Mouse (Mus musculus) ES-CJ7 (cell line): ENCODE measurements around the gene Chrm3.

Experiments
- DNase-seq: peaks from one replicate; pipeline ENCODE4 v3.0.0; 2011; ENCODE audit warnings: low read depth, low spot score

The Chrm3 gene

DNA sequence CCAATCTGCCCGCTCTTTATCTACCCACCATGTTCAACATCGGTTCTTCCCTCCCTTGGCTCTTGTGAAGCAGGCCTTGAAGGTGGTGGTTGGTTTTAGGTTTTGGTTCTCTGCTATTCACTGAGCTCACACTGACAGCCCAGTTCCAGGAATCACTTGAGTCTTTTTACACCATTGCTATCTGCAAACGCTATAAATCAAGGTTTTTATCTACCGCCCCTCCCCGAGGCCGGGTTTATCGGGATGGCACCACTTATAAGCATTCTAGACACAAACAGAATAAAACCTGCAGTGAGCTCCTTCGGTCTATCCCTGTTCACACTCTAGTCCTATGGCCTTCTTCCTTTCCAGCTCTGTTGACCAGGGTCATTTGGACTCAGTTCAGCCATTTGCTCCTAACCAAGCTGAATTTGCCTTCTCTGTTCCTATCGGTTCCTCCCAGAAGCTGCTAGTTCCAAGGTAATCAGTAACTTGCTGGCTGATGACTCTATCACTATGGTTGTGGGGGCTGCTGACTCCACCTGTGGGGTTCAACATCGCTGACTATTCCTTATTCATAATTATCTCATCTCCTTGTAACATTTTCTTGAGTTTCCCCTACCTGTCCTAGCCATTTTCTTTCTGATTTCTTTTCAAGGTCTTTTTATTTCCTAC lies 291.6 kb downstream of the Chrm3 start:
- no peak for DNase-seq

DNA sequence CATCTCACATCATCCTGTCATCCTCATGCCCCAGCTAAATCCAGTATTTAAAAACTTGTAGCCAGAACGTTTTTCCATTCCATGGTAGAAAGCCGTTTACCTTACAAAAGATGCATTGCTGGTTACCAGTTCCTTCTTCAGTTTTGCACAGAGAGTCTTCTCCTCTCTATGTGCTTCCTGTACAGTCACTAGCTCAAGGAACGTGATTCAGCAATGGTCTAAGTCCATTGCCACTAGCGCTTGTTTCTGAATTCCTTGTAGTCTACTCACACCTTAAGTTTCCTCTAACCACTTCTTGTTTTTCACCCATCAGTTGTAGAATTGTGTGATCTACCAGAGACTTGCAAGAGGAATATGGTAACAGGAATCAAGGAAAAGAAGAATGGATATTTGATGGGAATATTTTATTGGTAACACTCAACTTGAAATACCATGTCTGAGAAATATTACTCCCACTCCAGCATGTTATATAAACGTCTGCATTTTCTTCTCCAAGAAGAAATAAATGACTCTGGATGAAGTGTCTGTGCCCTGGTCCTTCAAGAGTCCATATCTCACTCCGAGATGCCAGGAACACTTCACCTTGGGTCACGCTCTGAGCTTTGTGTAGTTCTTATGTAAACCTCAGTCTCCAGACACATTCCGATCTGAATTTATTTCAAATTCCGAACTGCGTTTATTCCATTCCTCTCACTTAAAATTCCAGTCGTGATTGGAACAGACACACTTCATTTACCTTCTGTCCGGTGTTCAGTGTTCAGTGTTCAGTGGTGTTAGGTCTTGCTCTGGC lies 293.6 kb downstream of the Chrm3 start:
- no peak for DNase-seq

DNA sequence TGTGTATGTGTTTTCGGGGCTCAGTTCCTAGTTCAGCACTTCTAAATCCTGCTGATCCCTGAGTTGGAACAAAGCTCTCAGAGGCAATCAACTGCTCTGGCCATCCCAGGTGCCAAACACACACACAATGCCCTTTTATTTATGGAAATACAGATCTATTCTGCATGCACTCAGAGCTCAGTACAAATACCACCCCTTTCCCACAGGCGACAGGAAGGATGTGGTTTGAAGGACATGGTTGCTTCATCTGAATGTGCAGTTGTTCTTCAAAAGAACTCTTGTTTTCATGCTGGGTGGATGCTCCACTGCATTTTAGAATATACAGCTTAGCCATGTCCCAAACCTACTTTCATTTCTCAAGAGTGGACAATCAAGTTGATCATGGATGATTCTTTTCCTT lies 294.9 kb downstream of the Chrm3 start:
- no peak for DNase-seq

DNA sequence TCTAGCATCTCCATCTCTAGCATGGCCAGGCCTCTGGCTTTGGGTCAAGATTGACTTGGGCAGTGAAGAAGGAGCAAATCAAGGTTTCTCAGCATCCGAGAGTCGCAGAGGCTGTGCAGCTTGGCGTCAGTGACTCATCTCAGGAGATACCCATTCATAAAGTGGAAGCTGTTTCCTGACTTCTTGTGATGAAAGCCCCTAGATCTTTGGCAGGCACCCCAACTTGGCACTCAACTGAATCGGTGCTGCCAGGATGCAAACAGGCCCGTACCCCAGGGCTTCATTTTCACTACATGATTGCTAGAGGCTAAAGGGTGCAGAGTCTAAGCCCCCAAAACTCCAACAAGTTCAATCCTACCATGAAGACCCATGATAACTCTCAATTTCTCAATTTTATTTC lies 298.0 kb downstream of the Chrm3 start:
- DNase-seq: no peak

DNA sequence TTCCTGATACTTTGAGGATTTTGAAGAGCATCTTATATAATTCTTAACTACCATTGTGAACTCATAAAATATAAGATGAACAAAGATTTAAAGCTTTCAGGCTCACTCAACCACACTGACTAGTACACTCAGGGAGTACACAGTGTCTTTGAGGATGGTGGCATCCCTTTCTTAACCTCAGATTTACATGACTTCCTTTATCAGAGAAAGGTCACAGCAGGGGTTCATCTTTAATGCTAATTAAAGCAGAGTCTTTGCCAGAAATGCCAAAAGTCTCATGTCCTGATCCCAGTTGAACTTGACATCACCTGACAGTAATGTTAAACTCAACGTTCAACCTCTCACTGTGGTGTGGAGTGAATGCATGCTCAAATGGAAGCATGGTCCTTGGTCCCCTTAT lies 301.7 kb downstream of the Chrm3 start:
- peak; percentile 32 for DNase-seq

DNA sequence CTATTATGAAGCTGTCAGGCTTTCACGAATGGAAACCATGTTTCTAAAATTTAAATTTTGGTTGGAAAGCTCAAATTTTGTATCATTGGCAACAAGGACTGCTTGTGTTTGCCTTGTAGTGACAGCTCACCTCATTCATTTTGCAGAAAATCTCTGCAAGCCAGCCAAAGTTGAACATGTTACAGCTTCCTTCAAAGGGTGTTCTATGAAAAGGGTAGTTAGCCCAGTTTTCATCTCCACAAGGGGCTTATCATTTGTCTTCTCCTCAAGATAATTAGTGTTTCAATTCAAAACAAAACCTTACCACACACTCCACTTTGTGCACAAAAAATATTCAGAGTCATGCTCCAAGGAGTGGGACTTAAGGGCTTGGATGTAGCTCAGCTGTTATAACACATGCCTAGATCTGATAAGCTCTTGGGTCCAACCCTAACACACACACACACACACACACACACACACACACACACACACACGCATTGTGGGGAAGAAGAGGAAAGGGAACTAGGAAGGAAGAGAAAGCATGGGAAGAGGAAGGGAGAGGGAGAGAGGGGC lies 302.9 kb downstream of the Chrm3 start:
- no peak for DNase-seq

DNA sequence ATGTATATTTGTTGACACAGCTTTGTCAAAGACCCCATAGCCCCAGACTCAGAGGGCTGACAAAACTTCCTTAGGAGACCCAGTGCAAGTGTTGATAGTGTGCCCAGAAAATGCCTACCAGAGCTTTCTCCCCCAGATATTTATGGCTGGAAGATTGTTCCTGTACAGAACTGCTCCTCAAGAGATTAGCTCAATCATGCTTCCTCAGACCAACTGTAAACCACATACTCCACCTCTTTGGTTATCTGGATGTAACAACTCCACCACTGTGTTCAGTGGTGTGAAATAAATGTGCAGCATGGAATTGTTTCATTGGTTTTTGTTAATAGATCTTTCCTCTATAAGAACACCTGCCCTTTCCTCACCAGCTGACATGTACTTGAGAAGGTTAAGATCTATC lies 306.6 kb downstream of the Chrm3 start:
- no peak for DNase-seq

DNA sequence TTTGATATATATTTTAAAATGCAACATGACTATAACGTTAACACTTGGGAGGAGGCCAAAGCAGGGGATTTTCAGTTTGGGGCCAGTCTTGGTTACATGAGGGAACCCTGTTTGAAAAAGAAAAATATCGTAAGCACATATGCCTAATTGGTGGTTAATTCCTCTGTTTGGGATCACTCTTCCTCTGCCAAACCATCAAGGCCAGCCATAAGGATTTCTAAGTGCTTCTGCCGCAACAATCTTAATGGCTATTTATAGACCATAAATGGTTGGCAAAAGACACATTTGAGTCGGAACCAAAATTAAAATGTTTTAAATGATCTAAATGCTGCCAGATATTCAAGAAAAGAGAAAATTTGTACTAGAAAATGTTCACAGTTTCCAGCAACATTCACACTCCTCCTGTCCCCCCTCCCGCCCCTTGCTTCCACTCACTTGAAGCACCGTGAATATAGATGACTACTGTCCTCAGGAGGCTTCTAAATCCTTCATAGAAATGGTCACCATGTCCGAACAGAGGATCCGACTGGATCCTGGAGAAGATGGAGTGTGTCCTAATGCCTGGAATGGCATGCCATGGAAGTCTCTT lies 307.3 kb downstream of the Chrm3 start:
- no peak for DNase-seq

DNA sequence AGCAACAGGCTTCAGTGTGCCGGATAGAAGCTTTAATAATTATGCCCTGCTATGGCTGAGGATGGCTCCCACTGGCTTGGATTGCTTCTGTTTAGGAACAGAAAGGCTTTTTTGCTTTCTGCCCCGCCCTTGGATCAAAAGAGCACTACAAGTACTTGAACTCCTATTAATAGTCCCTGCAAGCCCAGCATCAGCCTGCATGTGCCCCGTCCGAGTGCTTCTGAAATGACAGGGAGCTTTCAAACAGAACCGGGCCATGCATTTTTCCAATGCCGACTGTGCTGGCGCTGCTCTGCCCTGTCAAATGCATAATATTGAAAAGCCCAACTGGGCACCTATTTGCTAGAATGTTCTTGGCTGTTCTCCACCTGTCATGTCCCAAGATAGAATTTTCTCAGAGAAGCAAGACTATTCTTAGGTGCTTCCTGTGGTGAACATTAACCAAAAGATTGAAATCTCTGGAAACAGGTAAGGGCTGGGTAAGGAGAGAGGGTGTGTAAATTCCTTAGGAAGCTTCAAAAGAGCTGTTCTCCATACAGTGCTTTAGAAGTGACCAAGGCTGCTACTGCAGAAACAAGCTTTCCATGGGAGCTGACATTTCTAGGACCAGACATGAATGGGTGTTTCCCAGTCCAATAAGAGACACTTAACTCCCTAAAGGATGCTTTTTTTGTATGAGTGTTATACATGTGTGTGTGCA lies 314.8 kb downstream of the Chrm3 start:
- no peak for DNase-seq

DNA sequence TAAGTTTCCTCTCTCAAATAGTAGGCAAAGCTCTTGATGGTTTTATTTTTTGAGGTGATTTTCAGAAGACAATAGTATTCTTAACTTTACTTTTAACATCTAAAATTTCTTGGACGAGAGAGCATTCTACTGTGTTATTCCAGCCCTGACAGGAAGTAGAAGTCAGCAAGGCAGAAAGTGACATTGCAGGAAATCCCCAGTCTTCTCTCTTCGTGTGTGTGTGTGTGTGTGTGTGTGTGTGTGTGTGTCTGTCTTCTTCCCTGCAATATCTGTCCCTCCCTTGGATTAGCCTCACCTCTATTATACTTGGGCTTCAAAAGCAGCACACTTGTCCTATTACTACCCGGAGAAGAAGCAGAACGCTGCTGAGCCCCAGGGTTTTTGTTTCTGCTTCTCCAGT lies 316.6 kb downstream of the Chrm3 start:
- DNase-seq: no peak

DNA sequence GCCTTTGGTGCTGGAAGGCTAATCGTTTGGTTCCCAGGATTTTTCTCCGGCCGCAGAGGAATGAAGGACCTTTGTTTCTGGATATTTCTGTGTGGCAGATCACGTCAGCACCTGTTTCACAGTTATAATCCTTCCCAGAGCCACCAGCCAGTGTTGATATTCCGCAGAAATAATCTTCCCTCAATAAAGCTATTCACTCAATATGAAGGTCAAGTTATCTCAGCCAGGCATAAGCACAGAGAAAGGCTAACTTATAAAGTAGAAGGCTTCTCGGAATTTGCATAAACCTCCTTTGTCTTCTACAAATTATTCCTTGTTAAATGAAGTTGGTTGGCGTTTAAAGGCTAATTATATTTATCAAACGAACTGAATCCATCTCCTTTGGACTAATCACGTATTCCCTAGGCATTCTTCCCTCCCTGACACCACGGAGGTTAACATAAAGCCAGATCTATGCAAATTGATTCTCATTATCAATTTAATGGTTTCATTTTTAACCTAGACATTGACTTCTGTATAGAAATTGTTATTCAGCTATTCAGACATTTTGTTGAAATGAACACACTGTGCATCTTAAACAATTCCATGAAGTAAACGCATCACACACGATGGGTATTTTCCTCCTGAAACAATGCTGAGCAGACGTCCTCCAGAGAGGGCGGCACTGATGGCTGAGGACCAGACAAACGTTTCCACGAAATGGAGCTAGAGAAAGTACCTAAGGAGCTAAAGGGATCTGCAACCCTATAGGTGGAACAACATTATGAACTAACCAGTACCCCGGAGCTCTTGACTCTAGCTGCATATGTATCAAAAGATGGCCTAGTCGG lies 326.9 kb downstream of the Chrm3 start:
- no peak for DNase-seq

DNA sequence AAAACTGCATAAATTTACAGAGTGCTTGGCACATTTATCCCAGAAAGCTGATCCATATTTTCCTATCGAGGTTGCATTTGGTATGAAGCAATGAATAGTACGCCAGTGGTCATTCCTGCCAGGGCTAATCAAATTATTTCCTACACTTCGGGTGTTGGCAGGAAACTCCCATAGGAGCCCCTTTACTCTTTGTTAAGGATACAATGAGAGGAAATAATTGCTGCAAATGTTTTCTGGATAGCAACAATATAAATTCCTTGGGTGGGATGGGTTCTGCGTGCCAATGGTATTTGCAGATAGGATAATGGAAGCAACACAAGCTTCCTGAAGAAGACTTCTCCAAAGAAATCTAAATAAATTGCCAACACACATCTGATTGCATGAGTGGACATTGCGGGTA lies 329.1 kb downstream of the Chrm3 start:
- DNase-seq: no peak

DNA sequence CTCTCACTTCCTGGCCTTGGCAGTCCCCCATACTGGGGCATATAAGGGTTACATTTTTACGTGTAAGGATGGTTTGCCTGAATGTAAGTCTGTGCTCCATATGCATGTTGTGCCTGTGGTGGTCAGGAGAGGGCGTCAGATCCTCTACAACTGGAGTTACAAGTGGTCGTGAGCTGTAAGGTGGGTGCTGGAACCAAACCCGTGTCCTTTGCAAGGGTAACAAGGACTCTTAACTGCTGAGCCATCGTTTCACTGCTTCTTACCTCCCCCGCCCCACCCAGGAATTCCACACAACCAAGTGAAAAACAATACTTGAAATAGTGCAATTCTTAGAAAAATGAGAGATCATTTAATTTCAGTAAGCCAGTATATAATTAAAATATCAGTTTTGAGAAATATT lies 330.7 kb downstream of the Chrm3 start:
- DNase-seq: peak; percentile 55

DNA sequence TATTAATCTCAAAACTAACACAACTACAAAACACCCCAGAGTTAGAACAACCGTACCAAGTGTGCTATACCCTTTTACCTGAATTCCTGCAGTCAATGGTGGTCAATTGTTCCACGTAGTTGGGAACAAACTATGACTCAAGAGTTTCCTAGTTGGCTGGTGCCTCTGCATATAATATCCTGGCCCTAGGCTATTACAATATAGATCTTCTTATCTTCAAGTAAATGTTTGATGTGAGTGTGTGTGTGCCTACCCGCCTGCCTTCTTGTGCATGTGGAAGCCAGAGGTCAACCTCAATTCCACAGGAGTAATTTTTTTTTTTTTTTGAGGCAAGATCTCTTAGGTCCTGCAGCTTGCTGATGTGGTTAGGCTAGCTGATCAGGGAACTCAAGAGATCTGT lies 335.5 kb downstream of the Chrm3 start:
- no peak for DNase-seq

DNA sequence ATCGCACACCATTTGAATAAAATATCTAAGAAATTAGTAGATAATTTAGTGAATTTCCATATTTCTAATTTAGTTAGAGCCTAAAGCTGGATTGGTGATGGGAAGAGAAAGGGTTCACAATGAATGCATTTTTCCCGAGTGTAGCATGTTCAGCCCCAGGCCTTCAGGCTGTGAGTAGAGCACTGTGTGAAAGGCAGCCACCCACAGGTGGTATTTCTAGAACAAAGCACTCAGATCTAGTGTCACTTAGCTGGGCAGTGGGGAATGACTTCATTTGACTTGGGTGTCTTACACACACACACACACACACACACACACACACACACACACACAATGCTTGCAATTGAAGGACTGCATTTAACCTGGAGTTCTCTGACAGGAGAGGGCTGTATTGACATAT lies 337.5 kb downstream of the Chrm3 start:
- DNase-seq: no peak

DNA sequence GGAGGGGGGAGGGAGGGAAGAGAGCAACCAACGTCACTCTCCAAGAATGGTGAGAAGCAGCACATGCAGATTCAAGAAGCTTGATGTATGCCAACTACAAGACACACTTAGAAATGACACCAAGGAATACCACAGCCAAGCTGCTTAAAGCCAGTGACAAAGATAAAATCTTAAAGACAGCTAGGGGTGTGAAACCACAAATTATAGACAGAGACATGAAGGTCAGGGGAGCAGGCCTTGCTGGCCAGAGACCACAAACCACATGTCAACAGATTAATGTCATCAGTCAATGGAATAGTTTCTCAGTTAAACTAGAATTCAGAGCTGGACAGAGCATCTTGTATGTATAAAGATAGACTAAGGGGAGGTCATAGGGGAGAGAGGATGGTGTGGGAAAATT lies 341.4 kb downstream of the Chrm3 start:
- no peak for DNase-seq

DNA sequence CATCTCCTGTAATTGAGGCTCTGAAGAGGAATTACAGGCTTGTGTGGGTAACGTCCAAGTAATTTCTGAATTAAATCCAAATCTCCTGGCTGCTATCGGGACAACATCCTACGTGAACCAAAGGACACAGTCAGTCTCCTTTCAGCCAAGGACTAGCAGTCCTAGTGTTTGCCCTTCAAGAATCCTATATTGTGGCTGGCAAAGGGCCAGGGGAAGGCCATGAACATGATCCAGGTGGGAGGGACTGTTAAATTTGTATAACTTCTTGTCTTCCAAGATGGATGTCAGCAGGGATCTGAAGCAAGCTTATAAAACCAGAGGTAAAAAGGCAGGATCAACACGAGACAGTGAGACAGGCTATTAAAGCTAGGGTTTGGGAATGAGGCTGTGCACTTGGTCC lies 357.7 kb downstream of the Chrm3 start:
- DNase-seq: no peak

DNA sequence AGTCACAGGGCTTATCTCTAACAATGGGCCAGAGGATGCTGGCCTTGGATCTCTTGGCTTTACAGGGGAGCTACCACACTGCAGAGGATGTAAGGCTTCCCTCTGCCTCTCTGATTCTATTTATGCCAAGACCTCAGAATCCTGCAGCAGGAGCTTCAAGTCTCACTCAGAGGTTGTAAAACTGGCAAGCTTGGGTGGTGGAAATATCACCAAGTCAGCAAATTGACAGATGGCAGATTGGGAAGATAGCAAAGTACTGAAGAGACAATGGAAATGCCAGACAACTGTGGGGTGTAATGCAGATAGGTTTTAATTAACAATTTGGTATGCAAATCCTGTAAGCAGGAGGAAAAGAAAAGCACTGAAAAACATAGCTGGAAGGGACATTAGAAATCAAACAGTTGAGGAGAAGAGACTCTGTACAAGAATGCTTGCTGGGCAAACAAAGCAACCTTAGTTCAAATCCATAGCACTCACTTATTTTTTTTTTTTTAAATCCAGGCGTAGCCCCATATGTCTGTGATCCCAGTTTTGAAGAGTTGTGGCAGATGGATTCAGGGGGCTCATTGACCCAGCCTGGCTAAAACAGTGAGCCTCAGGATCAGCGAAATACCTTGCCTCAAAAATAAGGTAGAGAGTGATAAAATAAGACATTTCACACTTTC lies 362.9 kb downstream of the Chrm3 start:
- no peak for DNase-seq

DNA sequence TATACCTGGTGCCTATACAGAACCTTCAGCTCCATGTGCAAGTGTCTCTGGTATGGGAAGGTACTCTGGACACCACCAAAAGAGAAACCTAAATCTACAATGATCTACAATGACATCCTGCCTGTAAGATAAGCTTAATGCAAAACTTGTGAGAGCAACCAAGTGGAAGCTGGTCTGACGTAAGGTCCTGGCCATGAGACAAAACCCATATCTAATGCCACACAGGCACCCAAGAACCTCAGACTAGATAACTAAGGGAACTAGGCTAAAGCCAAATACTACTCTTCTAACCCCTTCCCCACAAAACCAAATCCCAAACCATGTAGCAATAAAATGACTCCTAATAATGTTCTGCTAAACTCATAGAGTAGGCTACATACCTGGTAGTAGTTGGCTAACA lies 364.8 kb downstream of the Chrm3 start:
- no peak for DNase-seq

DNA sequence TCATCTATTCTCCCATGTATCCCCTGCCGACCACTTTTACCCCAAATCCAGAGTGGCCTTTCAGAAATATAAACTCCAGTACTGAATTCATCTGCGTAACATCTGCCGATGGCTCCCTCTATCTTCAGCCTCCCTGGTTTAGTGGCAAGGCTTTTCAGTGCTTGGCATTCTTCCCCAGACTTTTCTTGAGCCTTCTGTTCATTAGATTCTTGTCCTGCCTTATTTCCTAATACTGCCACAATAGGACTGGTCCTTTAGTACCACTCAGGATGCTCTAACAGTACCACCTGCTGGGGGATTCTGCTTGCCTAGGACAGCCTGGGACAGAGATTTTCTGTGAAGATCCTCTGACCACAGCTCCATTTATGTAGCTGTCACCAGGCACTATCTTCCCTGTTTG lies 367.1 kb downstream of the Chrm3 start:
- DNase-seq: no peak

DNA sequence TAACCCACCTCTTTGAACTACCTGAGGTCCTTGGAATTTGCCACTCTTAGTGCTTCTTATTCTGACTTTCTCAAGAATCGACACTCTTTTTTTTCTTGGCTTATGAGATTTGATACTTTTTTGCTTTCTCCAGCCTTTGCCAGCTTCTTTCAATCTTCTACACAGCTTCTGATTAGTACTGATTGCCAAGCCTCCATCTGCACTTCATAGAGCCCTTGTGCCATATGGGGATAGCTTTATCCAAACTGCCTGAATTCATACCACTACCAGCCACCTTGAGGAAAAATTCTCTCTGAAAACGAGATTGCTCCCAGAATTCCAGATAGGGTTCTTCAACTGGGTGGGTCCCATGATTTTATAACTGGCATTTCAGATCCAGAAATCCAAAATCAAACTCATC lies 368.0 kb downstream of the Chrm3 start:
- no peak for DNase-seq
